Mouse (Mus musculus) forebrain, embryonic 14.5 days (tissue): ENCODE measurements at regions not wholly inside any gene's neighbourhood (a gene's known extent, or its start where the extent isn't known, plus 50 kb on each side); places are given as distances from the start of the nearest gene placed in this dataset.
A peak's percentile ranks its signal among the peaks of the same experiment; 100 is the strongest.

Experiments
- ATAC-seq: fragments of 200-750 bp; cut with Nextera tagmentation; 2 replicates; pipeline ENCODE4 v1.8.0; 2017; ENCODE audit warnings: mild to moderate bottlenecking, moderate library complexity
- DNase-seq: peaks from one replicate; pipeline ENCODE4 v3.0.0-alpha.2; 2015; ENCODE audit warnings: low spot score
- H3K27ac ChIP-seq: fragments of 300-500 bp; sonication (generic); 2 replicates; pipeline ENCODE4 v1.5.1; 2014; ENCODE audit warnings: low read depth, mild to moderate bottlenecking, control low read depth, low read length, moderate library complexity
- H3K27me3 ChIP-seq: fragments of 300-500 bp; sonication (generic); replicated peaks from 2 replicates; pipeline ENCODE4 v1.6.1; 2014; ENCODE audit warnings: low read length, control low read depth, mixed read lengths; ENCODE audit not compliant: control insufficient read depth, insufficient read depth
- H3K36me3 ChIP-seq: fragments of 300-500 bp; sonication (generic); 2 replicates; pipeline ENCODE4 v1.6.1; 2014; ENCODE audit warnings: low read length, control low read depth; ENCODE audit not compliant: control insufficient read depth, insufficient read depth
- H3K4me1 ChIP-seq: fragments of 300-500 bp; sonication (generic); 2 replicates; pipeline ENCODE4 v1.6.1; 2014; ENCODE audit warnings: antibody characterized with exemption, low read length, control low read depth; ENCODE audit not compliant: control insufficient read depth, insufficient read depth
- H3K4me2 ChIP-seq: fragments of 300-500 bp; sonication (generic); 2 replicates; pipeline ENCODE4 v1.6.1; 2014; ENCODE audit warnings: mild to moderate bottlenecking, control low read depth, low read length
- H3K4me3 ChIP-seq: fragments of 300-500 bp; sonication (generic); 2 replicates; pipeline ENCODE4 v1.5.1; 2014; ENCODE audit warnings: low read depth, low read length, control low read depth
- H3K9ac ChIP-seq: fragments of 300-500 bp; sonication (generic); 2 replicates; pipeline ENCODE4 v1.6.1; 2014; ENCODE audit warnings: mild to moderate bottlenecking, low read length, control low read depth, moderate library complexity
- H3K9me3 ChIP-seq: fragments of 300-500 bp; sonication (generic); replicated peaks from 2 replicates; pipeline ENCODE4 v1.6.1; 2016; ENCODE audit warnings: low read length, control low read depth, mixed read lengths; ENCODE audit not compliant: control insufficient read depth
- WGBS: fragments of 180-500 bp; shearing (Covaris S2); extraction: QIAGEN DNeasy Blood & Tissue Kit; methylation state at CpG from one replicate; pipeline ENCODE4 v1.1.7; 2014; 5-methylcytosine and 5-hydroxymethylcytosine counted together

DNA sequence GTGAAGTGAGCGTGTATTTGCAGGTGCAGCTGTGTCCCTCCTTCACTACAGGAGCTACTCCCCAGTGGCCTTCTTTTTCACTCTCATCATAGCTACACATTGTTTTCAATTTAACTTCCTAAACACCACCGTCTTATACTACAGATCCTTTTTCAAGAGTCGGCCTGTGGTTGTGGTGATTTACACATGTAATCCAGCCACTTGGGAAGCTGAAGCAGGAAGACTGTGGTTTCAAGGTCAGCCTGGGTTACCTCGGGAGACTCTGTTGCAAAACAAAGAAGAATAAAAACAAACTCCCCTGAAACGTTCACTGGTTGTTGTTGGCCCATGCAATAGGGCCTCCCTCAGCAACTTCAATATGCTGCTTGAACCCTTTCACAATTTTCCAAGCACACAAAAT, 153.8 kb upstream of the Kcnh8 start:
- Histone ChIP-seq H3K4me3 (no peak overlapping the region), H3K27me3 (no peaks in the 10 kb centered on the region), H3K9me3 (no peaks in the 10 kb centered on the region), H3K36me3 (no peaks in the 10 kb centered on the region), H3K4me2 (no peak overlapping the region), H3K9ac (no peak overlapping the region), H3K4me1 (no peaks in the 10 kb centered on the region), H3K27ac (no peak overlapping the region)
- no peak for DNase-seq
- WGBS: 82% methylated on average over 5 of the region's 5 CpGs
- ATAC-seq: no peak

GRCm38 (mm10) chr17:52459303-52459996, 143.1 kb upstream of the Kcnh8 start:
- ATAC-seq (peak; percentile 40), DNase-seq (peak; percentile 56)
- Histone ChIP-seq H3K4me2 (peak overlapping the region; percentile 20; the same call in 1 of the 2 replicates), H3K9ac (no peak overlapping the region; the same call in 1 of the 2 replicates), H3K4me1 (peaks cover 11% of the 10 kb centered on the region), H3K27me3 (no peaks in the 10 kb centered on the region), H3K36me3 (no peaks in the 10 kb centered on the region), H3K4me3 (no peak overlapping the region), H3K27ac (peak overlapping the region; percentile 4; the same call in 1 of the 2 replicates), H3K9me3 (no peaks in the 10 kb centered on the region)
- 37% methylated on average over 10 of the region's 10 CpGs for WGBS

- ATAC-seq: peak; percentile 43
Observed at GRCm38 (mm10) chr17:52459997-52460387, 142.5 kb upstream of the Kcnh8 start.

DNA sequence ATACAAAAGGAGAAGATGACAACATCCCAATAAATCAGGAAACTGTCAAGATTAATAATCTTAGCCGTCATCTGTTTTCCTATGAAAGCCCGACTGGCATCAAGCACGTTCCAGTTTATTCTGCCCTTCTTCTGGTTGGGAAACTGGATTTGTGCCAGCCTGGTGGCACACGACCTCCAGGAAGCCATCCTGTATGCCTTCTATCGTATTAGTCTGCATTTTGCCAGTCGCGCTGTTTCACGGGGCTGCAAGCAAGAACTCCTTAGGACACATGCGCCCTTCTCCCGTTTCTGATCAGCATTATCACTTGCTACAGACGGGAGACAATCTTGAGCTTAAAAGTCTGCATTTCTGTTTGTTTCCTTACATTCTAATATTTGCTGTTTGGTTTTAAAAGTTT, 141.2 kb upstream of the Kcnh8 start:
- WGBS: 38% methylated on average over 11 of the region's 11 CpGs
- no peak overlapping the region for H3K4me2 ChIP-seq
- H3K36me3 ChIP-seq: no peaks in the 10 kb centered on the region
- peaks cover 10% of the 10 kb centered on the region for H3K4me1 ChIP-seq
- H3K9me3 ChIP-seq: no peaks in the 10 kb centered on the region
- H3K9ac ChIP-seq: no peak overlapping the region
- no peak overlapping the region for H3K27ac ChIP-seq
- no peak overlapping the region for H3K4me3 ChIP-seq
- peak; percentile 62 for ATAC-seq
- DNase-seq: peak; percentile 65
- H3K27me3 ChIP-seq: no peaks in the 10 kb centered on the region

More at GRCm38 (mm10) chr17:52459997-52460387, 142.5 kb upstream of the Kcnh8 start:
- Histone ChIP-seq H3K9ac (no peak overlapping the region), H3K4me2 (no peak overlapping the region), H3K9me3 (no peaks in the 10 kb centered on the region), H3K4me1 (peaks cover 11% of the 10 kb centered on the region), H3K27ac (no peak overlapping the region), H3K27me3 (no peaks in the 10 kb centered on the region), H3K4me3 (no peak overlapping the region), H3K36me3 (no peaks in the 10 kb centered on the region)
- DNase-seq: peak; percentile 61
- 26% methylated on average over 5 of the region's 5 CpGs for WGBS

DNA sequence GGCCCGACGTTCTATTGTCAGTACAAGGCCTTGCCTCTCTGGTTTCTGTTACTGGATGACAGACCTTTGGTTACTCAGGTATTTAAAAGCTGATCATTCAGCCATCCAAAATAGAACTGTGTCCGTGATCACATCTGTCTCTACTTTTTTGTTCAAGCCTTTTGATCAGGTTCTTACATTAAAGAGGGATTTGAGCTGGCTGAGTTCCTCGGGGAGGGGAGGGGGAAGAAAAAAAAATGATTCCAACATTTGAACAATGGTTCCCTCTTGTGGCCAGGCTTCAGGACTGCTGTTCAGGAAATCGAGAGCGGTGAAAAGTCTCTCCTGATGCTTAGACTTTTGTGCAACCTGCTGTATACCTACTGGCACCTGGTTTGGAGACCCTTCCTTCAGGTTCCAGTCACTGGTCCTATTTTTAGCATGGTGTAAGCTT, 140.8 kb upstream of the Kcnh8 start:
- no peaks in the 10 kb centered on the region for H3K27me3 ChIP-seq
- H3K9ac ChIP-seq: no peak overlapping the region
- H3K4me1 ChIP-seq: peaks cover 8% of the 10 kb centered on the region
- peak; percentile 51 for ATAC-seq
- no peaks in the 10 kb centered on the region for H3K9me3 ChIP-seq
- H3K27ac ChIP-seq: no peak overlapping the region
- 15% methylated on average over 6 of the region's 6 CpGs for WGBS
- H3K4me3 ChIP-seq: no peak overlapping the region
- no peak overlapping the region for H3K4me2 ChIP-seq
- DNase-seq: peak; percentile 89
- H3K36me3 ChIP-seq: no peaks in the 10 kb centered on the region

GRCm38 (mm10) chr17:52462361-52462760, 140.1 kb upstream of the Kcnh8 start:
- no peak overlapping the region for H3K4me2 ChIP-seq
- no peak overlapping the region for H3K9ac ChIP-seq
- no peaks in the 10 kb centered on the region for H3K27me3 ChIP-seq
- 76% methylated on average over 9 of the region's 9 CpGs for WGBS
- DNase-seq (no peak), ATAC-seq (no peak)
- no peak overlapping the region for H3K27ac ChIP-seq
- H3K4me3 ChIP-seq: no peak overlapping the region
- H3K36me3 ChIP-seq: no peaks in the 10 kb centered on the region
- peaks cover 8% of the 10 kb centered on the region for H3K4me1 ChIP-seq
- H3K9me3 ChIP-seq: no peaks in the 10 kb centered on the region

DNA sequence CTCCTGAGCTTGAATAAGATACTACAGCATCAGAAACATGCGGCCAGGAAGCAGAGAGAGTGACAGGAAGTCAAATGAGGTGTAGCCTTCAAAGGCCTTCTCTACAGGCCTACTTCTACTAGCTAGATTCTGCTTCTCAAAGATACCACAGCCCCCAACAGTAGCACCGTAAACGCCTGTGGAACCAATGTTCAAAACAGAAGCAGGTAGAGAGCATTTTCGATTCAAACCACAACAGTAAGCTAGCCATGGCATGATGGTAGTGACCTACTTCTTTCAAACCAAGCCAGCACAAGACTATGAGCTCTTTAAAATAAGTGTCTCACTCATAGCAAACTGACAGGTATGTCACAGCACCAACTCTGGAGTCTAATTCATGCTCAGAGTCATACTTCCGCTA, 134.0 kb upstream of the Kcnh8 start:
- Histone ChIP-seq H3K36me3 (no peaks in the 10 kb centered on the region), H3K4me3 (no peak overlapping the region), H3K4me1 (no peaks in the 10 kb centered on the region), H3K27me3 (no peaks in the 10 kb centered on the region), H3K27ac (no peak overlapping the region), H3K4me2 (no peak overlapping the region), H3K9ac (no peak overlapping the region), H3K9me3 (no peaks in the 10 kb centered on the region)
- WGBS: 92% methylated on average over 5 of the region's 5 CpGs
- DNase-seq (no peak), ATAC-seq (no peak)

DNA sequence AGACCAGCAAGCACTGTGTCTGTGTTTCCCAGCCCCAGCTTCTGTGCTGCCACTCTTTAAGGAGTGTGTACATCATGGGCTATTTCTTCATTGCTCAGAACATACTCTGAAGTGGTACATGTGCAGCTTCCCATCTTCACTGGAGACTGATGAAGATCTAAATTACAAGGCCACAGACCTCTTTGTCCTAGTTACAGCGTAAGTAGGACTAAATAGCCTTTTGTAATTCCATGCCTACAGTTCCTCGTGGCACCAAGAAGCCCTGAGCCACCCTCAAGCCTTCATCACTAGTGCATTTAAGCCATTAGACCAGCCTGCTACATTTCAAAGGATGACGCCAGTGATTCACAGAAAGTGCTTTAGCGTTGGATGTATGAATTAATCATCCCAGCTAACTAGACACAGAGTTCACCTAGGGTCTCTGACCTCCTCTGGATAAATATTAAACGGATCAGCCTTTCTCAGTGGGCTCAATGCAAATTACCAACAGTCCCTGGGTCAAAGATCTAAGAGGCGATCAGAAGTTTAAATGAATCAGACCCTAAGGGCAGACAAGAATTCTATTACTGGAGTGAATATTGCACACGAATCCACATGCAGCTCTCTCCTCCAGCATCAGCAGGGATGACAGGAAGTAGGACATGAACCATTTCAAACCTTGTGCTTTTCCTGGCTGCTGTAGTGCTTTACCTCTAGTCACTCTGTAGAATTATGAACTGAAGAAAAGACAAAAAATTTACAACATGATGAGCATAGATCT, 123.0 kb upstream of the Kcnh8 start:
- Histone ChIP-seq H3K4me2 (no peak overlapping the region), H3K4me1 (no peaks in the 10 kb centered on the region), H3K4me3 (no peak overlapping the region), H3K27me3 (no peaks in the 10 kb centered on the region), H3K9ac (no peak overlapping the region), H3K27ac (no peak overlapping the region), H3K36me3 (no peaks in the 10 kb centered on the region), H3K9me3 (no peaks in the 10 kb centered on the region)
- DNase-seq (peak; percentile 5), ATAC-seq (no peak)
- WGBS: 59% methylated on average over 7 of the region's 7 CpGs

DNA sequence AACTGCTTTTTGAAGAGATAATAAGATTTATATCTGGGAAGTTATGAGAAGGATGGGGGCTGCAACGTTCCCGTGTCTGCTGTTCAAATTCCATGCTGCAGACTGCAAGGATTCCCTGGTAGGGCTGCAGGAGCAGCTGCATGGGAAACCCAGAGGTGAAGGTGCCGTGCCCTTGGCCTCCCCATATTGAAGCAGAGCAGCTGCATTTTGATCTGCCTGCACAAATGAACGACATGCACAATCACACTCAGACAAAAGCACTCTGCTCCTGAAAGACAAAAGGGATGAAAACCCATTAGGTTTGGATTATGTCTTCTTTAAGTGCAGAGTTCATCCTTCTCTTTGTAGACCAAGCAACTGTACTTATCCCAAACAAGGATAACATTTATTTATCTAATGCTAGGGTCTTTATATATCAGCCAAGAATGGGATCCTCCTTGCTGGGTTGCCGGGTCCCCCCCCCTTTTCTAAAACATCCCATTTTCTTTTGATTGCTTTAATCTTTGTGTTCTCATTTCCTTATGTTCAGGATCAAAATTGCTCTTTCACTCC, 122.3 kb upstream of the Kcnh8 start:
- no peak for DNase-seq
- 50% methylated on average over 5 of the region's 5 CpGs for WGBS

More for the DNA sequence above, 122.3 kb upstream of the Kcnh8 start:
- Histone ChIP-seq H3K4me1 (no peaks in the 10 kb centered on the region), H3K27me3 (no peaks in the 10 kb centered on the region), H3K9ac (no peak overlapping the region), H3K27ac (no peak overlapping the region), H3K4me3 (no peak overlapping the region), H3K4me2 (no peak overlapping the region), H3K9me3 (no peaks in the 10 kb centered on the region), H3K36me3 (no peaks in the 10 kb centered on the region)
- ATAC-seq: no peak
